Mouse (Mus musculus): ENCODE results near the gene Specc1l.

Gene Specc1l

DNA sequence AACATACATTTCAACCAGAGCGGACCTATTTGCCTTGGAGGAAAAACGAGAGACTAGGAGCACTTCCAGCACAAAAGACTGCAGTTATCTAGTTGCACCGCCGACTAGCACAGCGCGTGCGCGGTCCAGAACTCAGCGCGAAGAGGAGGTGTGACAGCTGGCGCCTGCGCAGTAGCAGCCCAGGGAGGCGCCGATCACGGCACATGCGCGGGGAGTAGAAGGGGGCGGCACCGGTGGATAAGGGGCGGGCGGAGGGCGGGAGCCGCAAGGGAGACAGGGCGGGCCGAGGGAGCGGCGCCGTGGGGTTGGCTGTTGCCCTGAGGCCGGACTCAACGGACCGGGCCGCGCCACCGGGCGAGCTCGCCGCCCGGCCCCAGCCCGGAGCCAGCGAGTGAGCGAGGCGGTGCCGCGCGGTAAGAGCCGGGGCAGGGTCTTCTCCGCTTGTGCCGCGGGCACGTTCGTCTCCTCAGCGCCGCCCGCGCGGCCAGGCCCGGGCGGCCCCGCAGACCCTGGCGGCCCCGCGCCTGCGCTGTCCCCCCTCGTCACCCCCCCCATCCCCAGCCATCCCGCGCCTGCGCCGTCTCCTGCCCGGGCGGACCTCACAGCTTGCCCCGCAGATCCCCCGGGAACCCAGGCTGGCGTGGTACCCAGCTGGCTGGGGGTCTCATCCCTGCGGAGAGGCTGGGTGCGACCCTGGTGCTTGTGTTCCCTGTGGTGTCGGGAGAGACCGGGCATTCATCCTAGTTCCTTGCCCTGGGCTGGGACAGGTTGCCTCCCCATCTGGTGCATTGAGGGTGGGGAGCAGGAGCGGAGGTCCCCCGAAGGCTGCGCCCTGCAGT lies at the start of gene Specc1l:
Gene Specc1l, plus strand, starts transcription at position 267 of the 839 bp plus-strand sequence.
- DNase-seq, result peak; percentile 98

- no peak for DNase-seq
Observed at GRCm38 (mm10) chr10:75165825-75166481, 45.9 kb upstream of the Specc1l start.

- DNase-seq, result no peak
Observed at GRCm38 (mm10) chr10:75166601-75167000, 45.3 kb upstream of the Specc1l start.

- DNase-seq, result no peak
Observed at GRCm38 (mm10) chr10:75170207-75170850, 41.5 kb upstream of the Specc1l start.

DNA sequence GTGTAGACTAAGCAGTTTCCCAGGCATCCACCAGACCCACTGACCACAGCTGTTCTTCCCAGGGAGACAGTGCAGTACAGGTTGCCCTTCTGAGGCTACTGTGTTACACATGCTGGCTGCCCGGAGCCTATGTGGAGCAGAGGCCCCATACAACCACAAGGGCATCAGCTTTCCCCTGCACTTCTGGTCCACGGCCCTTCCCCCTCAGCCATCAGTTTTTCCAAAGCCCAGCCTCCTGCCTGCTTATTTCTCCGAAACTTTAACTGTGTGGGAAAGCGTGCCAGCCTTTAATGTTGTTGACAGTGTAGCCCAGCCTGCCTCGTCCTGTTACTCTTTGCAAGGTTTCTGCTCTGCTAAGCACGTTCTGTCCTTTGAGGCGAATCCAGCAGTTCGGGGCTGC lies 38.8 kb upstream of the Specc1l start:
- no peak for DNase-seq

- no peak for DNase-seq
Observed at GRCm38 (mm10) chr10:75173712-75174111, 38.2 kb upstream of the Specc1l start.

- no peak for DNase-seq
Observed at GRCm38 (mm10) chr10:75176494-75176893, 35.4 kb upstream of the Specc1l start.

- no peak for DNase-seq
Observed at GRCm38 (mm10) chr10:75178911-75179310, 33.0 kb upstream of the Specc1l start.

GRCm38 (mm10) chr10:75182151-75182774 lies 29.6 kb upstream of the Specc1l start:
- peak; percentile 78 for DNase-seq

DNA sequence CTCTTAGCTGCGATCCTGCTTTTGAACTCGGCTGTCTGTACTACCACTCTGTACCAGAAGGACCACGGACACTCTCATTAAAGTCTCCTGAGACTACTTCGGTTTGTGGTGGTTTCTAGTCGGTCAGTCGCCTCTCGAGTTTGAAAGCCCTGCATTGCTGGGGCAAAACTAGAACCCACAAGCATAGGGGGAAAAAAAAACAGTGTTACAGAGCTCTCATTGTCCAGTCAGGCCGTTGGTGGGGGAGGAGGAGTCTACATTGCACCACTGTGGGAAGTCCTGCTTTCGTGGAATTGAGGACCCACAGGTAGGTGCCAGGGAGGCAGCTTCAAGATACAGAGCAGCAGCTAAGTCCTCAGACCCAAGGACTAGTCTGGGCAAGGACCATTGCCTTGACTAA lies 27.0 kb upstream of the Specc1l start:
- DNase-seq, result no peak

DNA sequence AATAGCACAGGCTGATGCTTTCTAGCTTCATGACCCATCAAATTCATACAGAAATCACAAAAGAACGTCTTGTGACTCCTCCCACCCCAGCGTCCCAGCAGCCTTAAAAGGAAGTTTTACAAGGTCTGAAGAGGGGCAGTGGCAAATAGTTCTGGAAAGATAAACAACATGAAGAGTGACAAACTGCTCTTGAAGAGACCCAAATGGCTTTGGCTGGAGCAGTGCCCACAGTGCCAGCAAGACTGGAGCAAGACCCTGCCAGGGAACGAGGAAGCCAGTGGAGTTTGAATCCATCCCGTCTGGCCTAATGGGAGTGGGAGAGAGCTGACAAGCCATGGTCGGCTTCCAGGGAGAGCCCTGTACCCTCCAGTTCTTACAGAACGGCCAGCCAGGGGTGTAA lies 25.3 kb upstream of the Specc1l start:
- no peak for DNase-seq

DNA sequence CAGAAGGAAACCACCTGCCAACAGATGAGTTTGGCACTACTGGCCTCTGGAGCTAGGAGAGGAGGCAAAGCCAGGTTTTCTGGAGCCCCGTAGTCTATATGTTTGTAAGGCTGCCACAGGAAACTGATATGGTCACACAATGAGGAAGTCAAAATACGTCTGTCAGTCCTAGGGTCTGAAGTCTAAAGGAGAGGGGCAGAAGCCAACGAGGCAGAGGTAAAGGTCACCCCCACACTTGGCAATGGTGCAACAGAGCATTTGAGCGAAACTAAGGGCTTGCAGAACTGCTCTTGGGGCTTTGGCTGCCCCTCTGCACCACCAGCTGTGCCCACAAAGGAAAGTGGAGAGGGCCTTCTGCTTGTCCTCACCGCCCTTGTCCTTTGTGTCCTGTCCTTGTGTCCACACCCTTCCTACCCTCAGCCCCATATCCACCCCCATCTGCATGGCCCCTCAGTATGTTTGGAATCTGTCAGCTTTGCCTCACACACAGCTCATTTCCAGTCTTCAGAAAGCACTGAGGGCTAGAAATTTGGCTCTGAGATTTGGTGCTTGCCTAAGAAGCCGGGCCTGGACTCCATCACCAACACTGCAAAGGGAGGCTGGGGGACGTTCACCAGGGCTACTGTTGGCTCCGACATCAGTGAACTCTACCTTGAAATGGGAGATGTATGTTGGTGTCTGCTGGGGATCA lies 24.4 kb upstream of the Specc1l start:
- DNase-seq, result no peak

GRCm38 (mm10) chr10:75191647-75192046 lies 20.2 kb upstream of the Specc1l start:
- DNase-seq, result no peak

- no peak for DNase-seq
Observed at GRCm38 (mm10) chr10:75197817-75198216, 14.1 kb upstream of the Specc1l start.

- DNase-seq, result no peak
Observed at GRCm38 (mm10) chr10:75200733-75201132, 11.1 kb upstream of the Specc1l start.

DNA sequence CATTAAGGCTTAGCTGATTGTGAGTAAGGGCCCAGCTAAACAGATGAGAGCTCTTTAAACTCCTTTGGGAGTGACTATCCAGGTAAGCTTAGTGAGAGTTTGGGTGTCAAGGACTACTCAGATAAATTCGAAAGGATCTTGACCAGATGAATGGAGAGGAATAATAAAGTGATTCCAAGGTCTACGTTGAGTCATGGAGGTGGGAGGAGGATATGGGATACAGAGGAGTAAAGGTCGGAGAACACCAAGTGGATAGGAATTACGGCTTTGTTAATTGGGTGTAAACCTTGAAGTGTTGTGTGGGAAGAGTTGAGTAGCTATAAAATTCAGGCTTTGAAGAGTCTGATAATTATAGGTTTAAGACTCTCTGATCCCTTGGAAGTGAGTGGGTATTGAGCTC lies 5.7 kb upstream of the Specc1l start:
- DNase-seq, result no peak

GRCm38 (mm10) chr10:75210841-75211240 lies 1.0 kb upstream of the Specc1l start:
- DNase-seq, result no peak

GRCm38 (mm10) chr10:75212981-75213380 lies 1.1 kb downstream of the Specc1l start:
- DNase-seq, result peak; percentile 14

DNA sequence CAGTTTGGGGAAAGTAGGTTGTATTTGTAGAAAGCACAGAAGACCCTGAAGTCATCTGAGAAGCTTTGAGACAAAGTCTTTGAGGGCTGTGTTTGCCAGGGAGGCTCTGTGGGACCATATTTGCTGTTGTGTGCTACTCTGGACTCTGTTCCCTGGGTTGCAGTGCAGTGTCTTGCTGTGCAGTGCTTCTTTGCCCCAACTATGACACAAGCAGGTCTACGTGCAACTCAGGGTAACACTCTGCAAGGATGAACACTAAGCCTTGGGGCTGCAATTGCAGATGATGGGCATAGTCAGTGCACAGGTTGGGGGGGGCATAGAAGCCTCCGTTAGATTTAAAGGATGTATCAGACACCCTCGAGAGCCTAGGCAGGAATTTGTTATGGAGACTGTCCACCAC lies 8.8 kb downstream of the Specc1l start:
- DNase-seq, result no peak

DNA sequence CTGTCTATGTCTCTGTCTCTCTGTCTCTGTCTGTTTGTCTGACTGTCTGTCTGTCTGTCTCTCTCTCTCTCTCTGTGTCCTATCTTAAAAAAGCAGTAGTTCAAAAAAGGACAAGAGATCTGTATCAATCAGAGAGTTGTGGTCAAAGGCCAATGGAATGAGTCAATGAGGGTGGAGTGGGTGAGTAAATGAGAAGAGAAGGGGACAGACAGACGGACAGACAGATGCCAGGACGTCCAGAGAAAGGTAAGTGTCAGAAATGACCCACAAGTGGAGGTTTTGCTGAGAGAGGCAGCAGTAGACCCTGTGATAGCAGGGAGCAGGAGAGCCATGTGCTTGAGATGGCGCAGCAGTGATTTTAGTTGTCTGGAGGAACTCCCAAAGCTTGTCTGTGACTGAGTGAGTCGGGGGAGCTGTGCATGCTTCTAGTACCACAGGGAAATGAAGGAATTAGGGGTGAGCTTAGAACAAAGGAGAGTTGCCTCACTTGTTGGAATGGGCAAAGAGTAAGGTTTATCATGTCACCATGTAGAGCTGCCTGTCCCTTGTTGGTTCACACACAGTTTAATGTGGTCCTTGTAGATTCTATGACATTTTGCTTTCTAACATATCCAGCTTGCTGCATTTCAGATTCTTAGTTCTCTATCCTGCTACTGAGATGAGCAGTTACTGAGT lies 10.2 kb downstream of the Specc1l start:
- DNase-seq, result no peak

GRCm38 (mm10) chr10:75222611-75222998 lies 10.7 kb downstream of the Specc1l start:
- DNase-seq, result no peak

GRCm38 (mm10) chr10:75224154-75224553 lies 12.3 kb downstream of the Specc1l start:
- DNase-seq, result no peak

Data from thymus, postnatal 14 days (tissue).